Mouse (Mus musculus) hindbrain, embryonic 10.5 days (tissue): ENCODE data around the gene Pard6a. TPM values are rescaled to one million over a fixed set of nuclear protein-coding genes. Genes with fewer than 3 reads are reported as not detected.

ENCODE experiments used
- DNase-seq: peaks from one replicate; pipeline ENCODE4 v3.0.0-alpha.2; 2017; ENCODE audit warnings: low spot score
- H3K27ac ChIP-seq: fragments of 300-500 bp; sonication (generic); 2 replicates; pipeline ENCODE4 v1.5.1; 2016; ENCODE audit warnings: mild to moderate bottlenecking, moderate library complexity
- H3K27me3 ChIP-seq: fragments of 300-500 bp; sonication (generic); 2 replicates; pipeline ENCODE4 v1.6.1; 2016; ENCODE audit warnings: mild to moderate bottlenecking; ENCODE audit not compliant: poor library complexity, insufficient read depth, severe bottlenecking
- H3K36me3 ChIP-seq: fragments of 300-500 bp; sonication (generic); 2 replicates; pipeline ENCODE4 v1.6.1; 2016; ENCODE audit warnings: mild to moderate bottlenecking, moderate library complexity
- H3K4me1 ChIP-seq: fragments of 300-500 bp; sonication (generic); replicated peaks from 2 replicates; pipeline ENCODE4 v1.6.1; 2016; ENCODE audit warnings: mild to moderate bottlenecking
- H3K4me3 ChIP-seq: fragments of 300-500 bp; sonication (generic); 2 replicates; pipeline ENCODE4 v1.5.1; 2016; ENCODE audit warnings: mild to moderate bottlenecking, moderate library complexity
- H3K9me3 ChIP-seq: fragments of 300-500 bp; sonication (generic); 2 replicates; pipeline ENCODE4 v1.6.1; 2016; ENCODE audit warnings: mild to moderate bottlenecking, moderate library complexity
- WGBS: fragments of 180-500 bp; shearing (Covaris S2); methylation state at CpG from one replicate; pipeline ENCODE4 v1.1.7; 2016; 5-methylcytosine and 5-hydroxymethylcytosine counted together
- polyA plus RNA-seq: library from polyadenylated mRNA; unstranded; fragments of >200 nt; fragmentation: Nextera tagmentation; extraction: Ambion mirVana; gene quantifications from 2 replicates; pipeline ENCODE4 v1.2.1, GENCODE M21; 2016

Gene Pard6a
- polyA plus RNA-seq, 1 experiment from 2014 or later = 32.2 TPM

DNA sequence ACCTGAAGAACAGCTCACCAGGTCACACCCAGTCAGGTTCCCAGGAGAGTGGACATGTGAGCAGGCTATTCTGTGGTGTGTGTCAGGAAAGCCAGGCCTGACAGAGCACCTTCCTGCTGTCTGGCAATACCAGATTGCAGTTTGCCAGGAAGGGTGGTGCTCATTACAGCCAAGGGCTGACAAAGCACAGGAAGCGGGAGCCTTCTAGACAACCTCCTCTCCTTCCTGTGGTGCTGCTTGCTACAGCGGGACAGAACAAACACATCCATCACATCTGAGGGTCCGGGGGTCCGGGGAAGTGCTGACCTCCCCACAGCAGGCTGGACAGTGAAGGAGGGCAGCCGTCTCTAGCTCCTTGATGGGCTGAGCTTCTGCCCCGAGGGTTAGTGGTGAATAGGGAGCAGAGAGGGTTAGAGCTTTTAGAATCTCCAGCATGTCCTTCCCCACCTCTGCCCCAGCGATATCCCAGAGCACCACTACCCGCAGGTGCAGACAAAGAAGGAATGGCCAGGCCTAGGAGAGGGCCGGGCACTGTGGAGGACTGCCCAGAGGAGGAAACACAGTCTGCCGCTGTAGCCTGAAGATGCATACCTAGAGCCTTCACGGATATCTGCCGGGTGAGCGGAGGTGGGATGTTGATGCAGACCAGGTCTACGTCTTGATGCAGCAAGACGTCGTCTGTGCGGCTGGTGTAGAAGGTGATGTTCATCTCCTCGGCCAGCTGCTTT lies 26.6 kb downstream of the Pard6a start:
- 89% methylated on average over 18 of the region's 18 CpGs for WGBS
- H3K27ac ChIP-seq = no peak overlapping the region
- peaks cover 53% of the 10 kb centered on the region for H3K36me3 ChIP-seq

DNA sequence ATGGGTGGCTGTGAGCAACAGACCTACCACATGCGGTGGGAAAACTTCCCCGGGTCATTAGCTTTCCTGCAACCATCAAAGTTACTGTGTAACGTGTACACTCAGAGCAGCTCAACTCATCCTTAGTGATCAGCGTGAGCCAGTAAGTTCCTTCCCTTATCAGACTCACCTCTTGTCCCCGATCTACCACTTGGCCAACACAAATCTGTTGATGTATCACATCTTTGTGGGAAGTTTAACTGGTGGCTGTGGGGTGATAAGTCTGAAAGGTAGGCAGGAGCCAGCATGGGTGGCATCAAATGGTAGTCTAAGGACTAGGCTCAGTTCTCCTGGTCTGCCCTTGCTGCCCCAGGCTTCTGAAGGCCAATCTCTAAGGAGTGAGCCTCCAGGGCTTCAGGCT lies 31.2 kb downstream of the Pard6a start:
- WGBS = 96% methylated on average over 5 of the region's 5 CpGs
- Histone ChIP-seq H3K4me1 (no peaks in the 10 kb centered on the region), H3K27me3 (no peaks in the 10 kb centered on the region), H3K9me3 (no peaks in the 10 kb centered on the region), H3K36me3 (peaks cover 22% of the 10 kb centered on the region), H3K27ac (no peak overlapping the region), H3K4me3 (no peak overlapping the region)
- no peak for DNase-seq

More for the DNA sequence above, 26.6 kb downstream of the Pard6a start:
- Histone ChIP-seq H3K9me3 (no peaks in the 10 kb centered on the region), H3K27me3 (no peaks in the 10 kb centered on the region), H3K4me1 (no peaks in the 10 kb centered on the region), H3K4me3 (no peak overlapping the region)
- DNase-seq = no peak

GRCm38 (mm10) chr8:105739216-105739615 lies 38.3 kb downstream of the Pard6a start:
- Histone ChIP-seq H3K4me3 (no peak overlapping the region), H3K27me3 (no peaks in the 10 kb centered on the region), H3K27ac (no peak overlapping the region), H3K36me3 (peaks cover 11% of the 10 kb centered on the region), H3K9me3 (no peaks in the 10 kb centered on the region), H3K4me1 (no peaks in the 10 kb centered on the region)
- no peak for DNase-seq
- WGBS = 95% methylated on average over 5 of the region's 5 CpGs

DNA sequence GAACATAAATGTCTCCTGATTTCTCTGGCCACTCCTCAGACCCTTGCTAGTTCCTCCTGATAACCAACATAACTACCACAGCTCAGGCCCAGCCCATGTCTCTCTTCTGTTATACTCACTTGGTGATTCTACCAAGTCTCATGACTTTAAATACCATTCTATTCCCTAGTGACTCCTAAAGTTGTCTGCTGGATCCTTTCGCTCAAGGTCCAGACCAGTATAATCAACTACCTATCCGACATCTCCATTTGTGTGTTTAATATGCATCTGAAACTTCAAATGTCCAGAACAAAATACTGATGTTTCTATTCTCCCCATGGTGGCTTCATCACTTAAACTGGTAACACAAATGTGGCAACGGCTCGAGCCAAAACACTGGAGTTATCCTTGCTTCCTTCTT lies 42.4 kb downstream of the Pard6a start:
- no peaks in the 10 kb centered on the region for H3K9me3 ChIP-seq
- no peak overlapping the region for H3K27ac ChIP-seq
- DNase-seq = no peak
- H3K36me3 ChIP-seq = peaks cover 10% of the 10 kb centered on the region
- H3K27me3 ChIP-seq = no peaks in the 10 kb centered on the region
- no peaks in the 10 kb centered on the region; the same call in 1 of the 2 replicates for H3K4me1 ChIP-seq
- H3K4me3 ChIP-seq = no peak overlapping the region
- WGBS = 88% methylated on average over 4 of the region's 4 CpGs

DNA sequence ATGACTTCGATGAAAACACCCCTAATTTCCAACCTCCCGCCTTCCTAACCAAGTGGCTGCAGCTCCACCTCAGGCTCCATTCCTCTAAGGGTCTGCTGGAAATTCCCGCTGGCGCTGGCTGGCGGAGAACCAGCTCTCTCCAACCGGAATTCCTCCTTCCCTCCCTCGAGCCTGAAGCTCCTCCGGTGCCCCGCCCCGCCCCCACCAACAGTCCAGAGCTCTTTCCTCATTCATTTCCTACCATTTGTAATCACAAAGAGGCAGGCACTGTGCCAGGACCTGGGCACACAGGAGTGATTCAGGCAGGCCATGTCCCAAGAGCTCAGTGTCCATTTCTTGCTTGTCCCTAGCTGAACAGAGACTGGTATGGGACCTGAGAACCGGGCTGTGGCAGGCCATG lies 49.7 kb downstream of the Pard6a start:
- Histone ChIP-seq H3K27ac (no peak overlapping the region), H3K4me3 (peak overlapping the region; percentile 16; the same call in 1 of the 2 replicates), H3K9me3 (no peaks in the 10 kb centered on the region), H3K27me3 (no peaks in the 10 kb centered on the region), H3K36me3 (peaks cover 14% of the 10 kb centered on the region; the same call in 1 of the 2 replicates), H3K4me1 (peaks cover 26% of the 10 kb centered on the region)
- peak; percentile 23 for DNase-seq
- 14% methylated on average over 11 of the region's 11 CpGs for WGBS

Other genes with a start within 250 kb of the Pard6a start
- 131 and 243 TPM in 2 replicates for gene Tppp3, start 229.6 kb upstream of the Pard6a start, polyA plus RNA-seq
- gene Zdhhc1, start 204.2 kb upstream of the Pard6a start, polyA plus RNA-seq = 23.3 and 29.2 TPM in 2 replicates
- 24.1 and 36.7 TPM in 2 replicates for gene Hsd11b2, start 182.4 kb upstream of the Pard6a start, polyA plus RNA-seq
- gene Atp6v0d1, start 135.1 kb upstream of the Pard6a start, polyA plus RNA-seq = 90.8 and 119 TPM in 2 replicates
- gene Ripor1, start 95.9 kb upstream of the Pard6a start, polyA plus RNA-seq = 17.7 and 23.7 TPM in 2 replicates
- 102 and 138 TPM in 2 replicates for gene Ctcf, start 64.6 kb upstream of the Pard6a start, polyA plus RNA-seq
- gene Agrp, start 63.8 kb upstream of the Pard6a start, polyA plus RNA-seq = 0.61 and 0.73 TPM in 2 replicates
- gene Carmil2, start 14.9 kb upstream of the Pard6a start, polyA plus RNA-seq = 2.1 and 4.9 TPM in 2 replicates
- gene Acd, start within 50 bp of the Pard6a start, polyA plus RNA-seq = 81.3 and 92.6 TPM in 2 replicates
- gene 4933405L10Rik, start 6.5 kb downstream of the Pard6a start, polyA plus RNA-seq = 0.14 TPM in 1 of 2 replicates, not detected in the other
- gene Enkd1, start 7.1 kb downstream of the Pard6a start, polyA plus RNA-seq = 40.7 and 44.6 TPM in 2 replicates
- 36.8 and 49.8 TPM in 2 replicates for gene Gfod2, start 57.5 kb downstream of the Pard6a start, polyA plus RNA-seq
- gene Ranbp10, start 126.2 kb downstream of the Pard6a start, polyA plus RNA-seq = 10.4 and 11.1 TPM in 2 replicates
- 0.51 and 1.8 TPM in 2 replicates for gene Tsnaxip1, start 126.6 kb downstream of the Pard6a start, polyA plus RNA-seq
- 55.2 and 58.1 TPM in 2 replicates for gene Cenpt, start 152.1 kb downstream of the Pard6a start, polyA plus RNA-seq
- 78.3 and 83.5 TPM in 2 replicates for gene Thap11, start 154.0 kb downstream of the Pard6a start, polyA plus RNA-seq
- 364 and 407 TPM in 2 replicates for gene Nutf2, start 159.4 kb downstream of the Pard6a start, polyA plus RNA-seq
- 72.4 and 75.8 TPM in 2 replicates for gene Edc4, start 179.7 kb downstream of the Pard6a start, polyA plus RNA-seq
- 0.39 and 0.73 TPM in 2 replicates for gene Nrn1l, start 192.4 kb downstream of the Pard6a start, polyA plus RNA-seq
- 28.8 and 31.0 TPM in 2 replicates for gene Pskh1, start 199.3 kb downstream of the Pard6a start, polyA plus RNA-seq
- gene Ctrl, start 232.7 kb downstream of the Pard6a start, polyA plus RNA-seq = 1.7 and 2.5 TPM in 2 replicates
- gene Psmb10, start 237.3 kb downstream of the Pard6a start, polyA plus RNA-seq = 32.7 and 33.6 TPM in 2 replicates
- gene Lcat, start 242.2 kb downstream of the Pard6a start, polyA plus RNA-seq = 0.60 and 0.78 TPM in 2 replicates